Mouse (Mus musculus) stomach, postnatal 0 days (tissue): ENCODE results near the gene Pm20d1. TPM values are rescaled to one million over a fixed set of nuclear protein-coding genes. Genes with fewer than 3 reads are reported as not detected.

Experiments
- ATAC-seq: fragments of 200-750 bp; cut with Nextera tagmentation; 2 replicates; pipeline ENCODE4 v1.8.0; 2017; ENCODE audit not compliant: low FRiP score, low TSS enrichment
- DNase-seq: peaks from one replicate; pipeline ENCODE4 v3.0.0-alpha.2; 2016; ENCODE audit warnings: low spot score
- H3K27ac ChIP-seq: fragments of 300-500 bp; sonication (generic); replicated peaks from 2 replicates; pipeline ENCODE4 v1.5.1; 2014; ENCODE audit warnings: mild to moderate bottlenecking, control low read depth
- H3K27me3 ChIP-seq: fragments of 300-500 bp; sonication (generic); 2 replicates; pipeline ENCODE4 v1.6.1; 2014; ENCODE audit warnings: low read length; ENCODE audit not compliant: control insufficient read depth, insufficient read depth
- H3K36me3 ChIP-seq: fragments of 300-500 bp; sonication (generic); 2 replicates; pipeline ENCODE4 v1.6.1; 2014; ENCODE audit warnings: low read length, mixed read lengths; ENCODE audit not compliant: control insufficient read depth, insufficient read depth
- H3K4me1 ChIP-seq: fragments of 300-500 bp; sonication (generic); replicated peaks from 2 replicates; pipeline ENCODE4 v1.6.1; 2014; ENCODE audit warnings: antibody characterized with exemption; ENCODE audit not compliant: control insufficient read depth, insufficient read depth
- H3K4me2 ChIP-seq: fragments of 300-500 bp; sonication (generic); replicated peaks from 2 replicates; pipeline ENCODE4 v1.6.1; 2014; ENCODE audit warnings: low read depth, mild to moderate bottlenecking, control low read depth, moderate library complexity
- H3K4me3 ChIP-seq: fragments of 300-500 bp; sonication (generic); 2 replicates; pipeline ENCODE4 v1.5.1; 2014; ENCODE audit warnings: low read depth, low read length, control low read depth
- H3K9ac ChIP-seq: fragments of 300-500 bp; sonication (generic); 2 replicates; pipeline ENCODE4 v1.6.1; 2014; ENCODE audit warnings: mild to moderate bottlenecking, low read length, control low read depth, mixed read lengths
- H3K9me3 ChIP-seq: fragments of 300-500 bp; sonication (generic); 2 replicates; pipeline ENCODE4 v1.6.1; 2016; ENCODE audit warnings: low read length; ENCODE audit not compliant: control insufficient read depth
- CTCF ChIP-seq: IDR thresholded peaks from 2 replicates; pipeline ENCODE4 v1.5.1; 2016; ENCODE audit warnings: antibody characterized with exemption, low read depth, mild to moderate bottlenecking, moderate library complexity
- EP300 ChIP-seq: optimal IDR thresholded peaks from 2 replicates; pipeline ENCODE3; 2016; ENCODE audit warnings: antibody characterized with exemption
- WGBS: fragments of 180-500 bp; shearing (Covaris S2); extraction: QIAGEN DNeasy Blood & Tissue Kit; methylation state at CpG from one replicate; pipeline ENCODE4 v1.1.7; 2014; 5-methylcytosine and 5-hydroxymethylcytosine counted together
- polyA plus RNA-seq: library from polyadenylated mRNA; unstranded; fragments of >200 nt; fragmentation: Nextera tagmentation; extraction: Ambion mirVana; gene quantifications from 2 replicates; pipeline ENCODE4 v1.2.1, GENCODE M21; 2015

Pm20d1 gene
- 1.1 and 1.4 TPM in 2 replicates for polyA plus RNA-seq

DNA sequence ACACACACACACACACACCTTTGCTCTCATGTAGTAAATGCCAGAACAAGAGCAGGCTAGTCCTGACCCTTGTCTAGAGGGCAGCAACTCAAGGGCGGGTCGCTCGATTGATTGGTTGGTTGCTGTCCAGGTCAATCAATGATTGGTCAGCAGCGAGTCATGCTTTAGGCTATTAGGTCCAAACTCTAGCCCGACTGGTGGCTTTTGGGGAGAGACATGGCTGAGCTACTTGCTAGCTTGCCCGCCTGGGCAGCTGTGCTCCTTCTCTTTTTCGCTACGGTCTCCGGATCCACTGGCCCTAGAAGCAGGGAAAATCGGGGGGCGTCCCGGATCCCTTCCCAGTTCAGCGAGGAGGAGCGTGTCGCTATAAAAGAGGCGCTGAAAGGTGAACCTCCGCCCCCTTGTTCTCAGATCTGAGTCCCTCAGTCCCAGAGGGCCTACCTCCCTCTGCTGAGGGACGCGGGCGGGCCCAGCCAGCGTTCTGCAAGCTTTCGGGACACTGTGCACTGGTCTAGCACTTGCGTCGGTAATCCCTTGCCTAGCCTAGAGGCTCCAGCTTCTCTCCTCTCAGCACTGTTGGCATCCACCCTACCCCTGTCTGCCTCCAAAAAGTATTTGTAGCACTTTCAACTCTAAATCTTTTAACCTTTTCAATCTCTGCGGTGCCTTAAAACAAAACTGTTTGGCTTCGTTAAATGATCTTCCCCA lies at the start of gene Pm20d1:
TSS of gene Pm20d1 (plus strand) at position 180 of the 708 bp plus-strand sequence.
- Histone ChIP-seq H3K4me3 (peak within 1 kb of the TSS; percentile 5), H3K27me3 (no peaks in the 10 kb centered on the region), H3K27ac (no peak within 1 kb of the TSS), H3K4me1 (no peaks in the 10 kb centered on the region), H3K4me2 (peak within 1 kb of the TSS; percentile 55), H3K9ac (0 out of 2 replicates have a peak within 1 kb of the TSS, but pooled peaks have one; percentile 18), H3K36me3 (no peaks in the 10 kb centered on the region), H3K9me3 (no peaks in the 10 kb centered on the region)
- ATAC-seq (peak; percentile 84), DNase-seq (peak; percentile 56)
- 8% methylated on average over 26 of the region's 26 CpGs for WGBS
- TF ChIP-seq EP300: no peak
- TF ChIP-seq CTCF: no peak

DNA sequence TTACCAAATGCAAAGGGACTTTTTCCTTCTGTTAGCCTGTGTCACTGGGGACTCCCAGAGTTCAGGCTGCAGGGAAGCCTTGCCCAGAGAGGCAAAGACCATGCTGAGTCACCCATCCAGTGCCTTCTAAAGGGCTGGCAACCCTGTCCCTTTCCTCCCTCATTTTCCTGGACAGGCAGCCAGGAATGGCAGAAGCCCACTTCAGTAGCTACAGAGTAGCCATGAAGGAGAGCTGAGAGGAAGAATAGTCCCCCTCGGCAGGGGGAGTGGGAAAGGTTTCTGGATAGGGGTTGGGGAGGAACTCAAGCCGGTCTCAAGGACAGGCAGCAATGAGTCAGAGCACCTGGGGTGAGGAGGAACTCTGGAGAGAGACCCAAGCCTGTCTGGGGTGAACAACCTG lies 49.4 kb upstream of the Pm20d1 start:
- no peak overlapping the region; the same call in 1 of the 2 replicates for H3K4me2 ChIP-seq
- no peak overlapping the region for H3K9ac ChIP-seq
- TF ChIP-seq EP300: no peak
- TF ChIP-seq CTCF: no peak
- no peaks in the 10 kb centered on the region for H3K36me3 ChIP-seq
- H3K27ac ChIP-seq: 0 out of 2 replicates have a peak overlapping the region, but pooled peaks have one; percentile 30
- H3K4me1 ChIP-seq: no peaks in the 10 kb centered on the region
- no peaks in the 10 kb centered on the region for H3K9me3 ChIP-seq
- no peak overlapping the region for H3K4me3 ChIP-seq
- no peaks in the 10 kb centered on the region for H3K27me3 ChIP-seq
- ATAC-seq (no peak), DNase-seq (no peak)
- WGBS: 65% methylated on average over 2 of the region's 2 CpGs

DNA sequence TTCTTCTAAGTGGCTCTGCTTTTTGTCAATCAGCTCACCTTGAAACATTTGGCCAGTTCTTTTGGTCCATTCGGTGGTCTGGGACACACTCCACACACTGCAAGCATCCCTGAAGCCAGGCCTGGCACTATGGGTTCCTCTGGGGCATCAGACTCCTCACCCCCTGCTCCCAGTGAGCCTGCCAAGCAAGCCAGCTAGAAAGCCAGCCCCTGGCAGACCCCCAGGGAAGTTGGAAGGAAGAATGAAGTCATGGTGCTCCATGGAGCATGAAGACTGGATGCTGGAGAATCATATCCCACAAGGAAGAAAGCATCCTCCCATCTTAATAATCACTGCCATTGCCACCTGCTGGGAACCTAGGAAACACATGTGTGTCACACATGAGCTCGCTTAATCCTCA lies 48.5 kb upstream of the Pm20d1 start:
- Histone ChIP-seq H3K36me3 (no peaks in the 10 kb centered on the region), H3K27me3 (no peaks in the 10 kb centered on the region), H3K4me1 (no peaks in the 10 kb centered on the region), H3K9me3 (no peaks in the 10 kb centered on the region), H3K9ac (no peak overlapping the region), H3K27ac (no peak overlapping the region), H3K4me3 (no peak overlapping the region), H3K4me2 (no peak overlapping the region)
- no peak for TF ChIP-seq CTCF
- no peak for TF ChIP-seq EP300
- DNase-seq (no peak), ATAC-seq (no peak)
- WGBS: 82% methylated on average over 2 of the region's 2 CpGs

DNA sequence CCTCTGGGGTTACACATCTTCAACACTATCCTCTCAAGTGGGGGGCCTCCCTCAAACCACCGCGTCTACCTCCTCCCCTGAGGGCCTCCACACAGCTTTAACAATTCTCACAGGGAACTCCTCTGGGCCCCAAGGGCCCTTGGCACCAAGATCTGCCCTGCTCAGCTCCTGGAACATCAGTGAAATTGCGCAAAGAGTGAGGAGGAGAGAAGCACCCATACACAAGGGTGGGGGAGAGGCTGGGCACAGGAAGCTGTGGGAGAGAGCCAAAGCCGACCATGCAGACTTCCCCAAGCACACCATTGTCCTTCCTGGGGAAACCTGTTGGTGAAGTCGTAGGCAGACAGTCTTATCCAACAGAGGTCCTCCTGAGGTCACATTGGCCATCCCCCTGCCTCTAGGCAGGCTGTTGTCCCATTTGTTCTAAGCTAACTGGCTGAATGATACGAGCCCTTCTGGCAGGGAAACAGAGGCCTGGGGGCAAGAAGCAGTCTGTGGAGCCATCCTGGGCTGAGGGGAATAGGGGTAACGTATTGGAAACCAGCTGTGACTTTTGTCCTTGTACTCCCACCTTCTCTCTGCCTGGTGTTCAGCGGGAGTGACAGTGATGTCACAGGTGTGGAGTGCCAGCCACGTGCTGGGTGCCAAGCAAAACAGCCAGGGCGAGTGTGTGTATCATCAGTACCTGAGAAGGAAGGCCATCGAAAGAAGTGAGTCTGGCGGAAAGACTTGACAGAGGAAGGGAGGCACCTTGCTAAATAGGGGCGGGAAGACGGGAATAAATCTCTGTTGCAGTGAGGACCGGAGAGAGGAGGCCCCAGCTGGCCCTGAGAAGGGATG lies 47.3 kb upstream of the Pm20d1 start:
- Histone ChIP-seq H3K36me3 (no peaks in the 10 kb centered on the region), H3K9me3 (no peaks in the 10 kb centered on the region), H3K4me1 (no peaks in the 10 kb centered on the region), H3K9ac (no peak overlapping the region), H3K27ac (0 out of 2 replicates have a peak overlapping the region, but pooled peaks have one; percentile 45), H3K4me3 (no peak overlapping the region), H3K4me2 (no peak overlapping the region), H3K27me3 (no peaks in the 10 kb centered on the region)
- DNase-seq (no peak), ATAC-seq (no peak)
- no peak for TF ChIP-seq CTCF
- no peak for TF ChIP-seq EP300
- 65% methylated on average over 15 of the region's 15 CpGs for WGBS

DNA sequence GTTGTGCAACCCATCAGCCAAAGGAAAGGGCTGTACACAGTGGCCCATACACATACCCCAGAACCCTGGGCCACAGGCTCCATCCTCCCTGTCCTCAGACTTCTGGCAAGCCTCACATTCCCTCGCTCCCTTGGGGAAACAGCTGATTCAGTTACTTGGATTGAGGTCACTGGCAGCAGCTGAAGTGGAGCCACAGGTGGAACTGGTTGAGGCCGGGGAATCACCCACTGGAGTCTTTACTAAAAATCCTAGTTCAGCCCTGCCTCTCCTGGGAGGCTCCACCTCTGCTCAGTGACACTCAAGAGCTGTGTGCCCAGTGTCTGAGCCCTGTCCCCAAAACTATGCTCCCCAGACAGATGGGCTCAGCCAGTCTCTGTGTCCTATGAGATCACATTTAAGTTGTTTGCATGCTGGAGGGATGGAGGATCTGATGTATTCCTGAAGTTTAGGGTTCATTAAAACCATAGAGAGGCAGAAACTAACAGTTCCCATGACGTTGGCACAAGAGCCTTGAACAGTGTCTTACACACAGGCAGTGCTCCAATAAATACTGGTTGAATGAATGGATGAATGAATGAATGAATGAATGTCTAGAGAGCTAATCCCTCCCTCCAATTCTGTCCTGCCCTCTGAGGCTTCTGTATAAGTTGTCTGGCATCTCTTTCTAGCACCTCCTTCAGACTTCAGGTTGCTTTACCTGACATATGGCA lies 45.8 kb upstream of the Pm20d1 start:
- no peaks in the 10 kb centered on the region for H3K27me3 ChIP-seq
- H3K9ac ChIP-seq: no peak overlapping the region
- TF ChIP-seq CTCF: no peak
- TF ChIP-seq EP300: no peak
- no peak overlapping the region for H3K4me2 ChIP-seq
- peak overlapping the region; percentile 53; the same call in 1 of the 2 replicates for H3K27ac ChIP-seq
- 62% methylated on average over 3 of the region's 3 CpGs for WGBS
- no peak for ATAC-seq
- no peak for DNase-seq
- no peak overlapping the region for H3K4me3 ChIP-seq
- H3K9me3 ChIP-seq: no peaks in the 10 kb centered on the region
- no peaks in the 10 kb centered on the region for H3K4me1 ChIP-seq
- H3K36me3 ChIP-seq: no peaks in the 10 kb centered on the region
